ENCODE assay signal across 12 mouse cellular contexts in genomic region chr7:142537181-142537580, GRCm38 (mm10). TPM values are rescaled to one million over a fixed set of nuclear protein-coding genes. Genes with fewer than 3 reads are reported as not detected.
DNase-seq lines count a peak whose midpoint lies in the region; ATAC-seq and TF ChIP-seq lines count a peak whose summit lies in the region.
"Had no signal": no experiment of that assay in that cellular context is flagged by ENCODE, and none has a peak within 500 bp of the region (broad histone marks: within the 10 kb centered on the region; RNA-seq: fewer than 3 reads in every experiment).

No protein-coding gene starts in this region.

- H3K4me2 ChIP-seq in forebrain, embryonic 12.5 days = no peak overlapping the region
- no peak overlapping the region for H3K4me2 ChIP-seq in forebrain, embryonic 15.5 days (replicated peaks)
- H3K4me2 ChIP-seq in kidney, embryonic 16.5 days (replicated peaks; ENCODE audit: low read depth, low read length) = no peak overlapping the region
- no peak overlapping the region for H3K4me2 ChIP-seq in intestine, embryonic 16.5 days (ENCODE audit: low read depth, low read length)

- peaks cover 37% of the 10 kb centered on the region for H3K4me1 ChIP-seq in forebrain, embryonic 12.5 days
- H3K4me1 ChIP-seq in forebrain, embryonic 15.5 days = peaks cover 24% of the 10 kb centered on the region
- peaks cover 70% of the 10 kb centered on the region for H3K4me1 ChIP-seq in kidney, embryonic 16.5 days (ENCODE audit: insufficient read depth, low read length)
- no peaks in the 10 kb centered on the region for H3K4me1 ChIP-seq in kidney, adult 2 months (ENCODE audit: control insufficient read depth, insufficient read depth, low read length)
- H3K4me1 ChIP-seq in intestine, embryonic 16.5 days (ENCODE audit: control insufficient read depth, insufficient read depth, low read length) = peaks cover 63% of the 10 kb centered on the region

- H3K9me3 ChIP-seq in forebrain, embryonic 12.5 days = no peaks in the 10 kb centered on the region
- H3K9me3 ChIP-seq in forebrain, embryonic 15.5 days = no peaks in the 10 kb centered on the region
- H3K9me3 ChIP-seq in kidney, embryonic 16.5 days (ENCODE audit: low read length) = no peaks in the 10 kb centered on the region
- no peaks in the 10 kb centered on the region for H3K9me3 ChIP-seq in intestine, embryonic 16.5 days (ENCODE audit: control insufficient read depth, low read length)

- 59% methylated on average over 5 of the region's 5 CpGs for whole genome bisulfite sequencing in forebrain, embryonic 12.5 days
- 77% methylated on average over 5 of the region's 5 CpGs for WGBS in forebrain, embryonic 15.5 days
- WGBS in kidney, embryonic 16.5 days = 59% methylated on average over 5 of the region's 5 CpGs
- WGBS in kidney, adult 2 months = 79% methylated on average over 5 of the region's 5 CpGs
- WGBS in intestine, embryonic 16.5 days = 53% methylated on average over 5 of the region's 5 CpGs

- no peaks in the 10 kb centered on the region for H3K27me3 ChIP-seq in forebrain, embryonic 12.5 days
- no peaks in the 10 kb centered on the region for H3K27me3 ChIP-seq in forebrain, embryonic 15.5 days
- H3K27me3 ChIP-seq in kidney, embryonic 16.5 days (ENCODE audit: insufficient read depth, low read length) = no peaks in the 10 kb centered on the region
- H3K27me3 ChIP-seq in kidney, adult 2 months (replicated peaks; ENCODE audit: control insufficient read depth, insufficient read depth, low read length) = no peaks in the 10 kb centered on the region
- H3K27me3 ChIP-seq in intestine, embryonic 16.5 days (replicated peaks; ENCODE audit: control insufficient read depth, insufficient read depth, low read length) = no peaks in the 10 kb centered on the region

- H3K27ac ChIP-seq in forebrain, embryonic 12.5 days = peak overlapping the region; percentile 76; the same call in 1 of the 2 replicates
- H3K27ac ChIP-seq in forebrain, embryonic 15.5 days (replicated peaks) = no peak overlapping the region
- H3K27ac ChIP-seq in kidney, embryonic 16.5 days (ENCODE audit: low read length) = peak overlapping the region; percentile 66
- H3K27ac ChIP-seq in kidney, adult 2 months (ENCODE audit: insufficient read depth, low read depth, low read length) = no peak overlapping the region
- H3K27ac ChIP-seq in intestine, embryonic 16.5 days (ENCODE audit: low read length) = peak overlapping the region; percentile 43
- H3K27ac ChIP-seq: gastrocnemius, adult 2 months; left cerebral cortex, adult 2 months had no signal

- peaks cover 10% of the 10 kb centered on the region for H3K36me3 ChIP-seq in forebrain, embryonic 12.5 days (replicated peaks)
- peaks cover 5% of the 10 kb centered on the region; the same call in 1 of the 2 replicates for H3K36me3 ChIP-seq in forebrain, embryonic 15.5 days
- peaks cover 4% of the 10 kb centered on the region; the same call in 1 of the 2 replicates for H3K36me3 ChIP-seq in kidney, embryonic 16.5 days (ENCODE audit: insufficient read depth, low read length)
- H3K36me3 ChIP-seq in kidney, adult 2 months (ENCODE audit: control insufficient read depth, insufficient read depth, low read length) = no peaks in the 10 kb centered on the region
- H3K36me3 ChIP-seq in intestine, embryonic 16.5 days (ENCODE audit: control insufficient read depth, insufficient read depth, low read length) = no peaks in the 10 kb centered on the region

- no peak for TF ChIP-seq CTCF in kidney, adult 2 months (conservative IDR thresholded peaks at IDR 0.05; ENCODE audit: insufficient read depth, insufficient read length, low read depth, low read length)

- DNase-seq in kidney, adult 2 months = no peak
- DNase-seq in neural tube, embryonic 10.5 days (ENCODE audit: extremely low spot score, low spot score) = peak; percentile 26
- no peak for DNase-seq in B cell, adult 2 months
- DNase-seq in adrenal gland, adult 8-10 months = no peak

- TF ChIP-seq POLR2A in kidney, adult 2 months (IDR thresholded peaks at IDR 0.05; ENCODE audit: low read depth, low read length) = no peak

- no peak for ATAC-seq in forebrain, embryonic 12.5 days (ENCODE audit: low FRiP score)
- ATAC-seq in forebrain, embryonic 15.5 days (replicated peaks) = no peak
- ATAC-seq in kidney, embryonic 16.5 days (ENCODE audit: low FRiP score, low TSS enrichment) = no peak
- no peak for ATAC-seq in intestine, embryonic 16.5 days

- H3K4me3 ChIP-seq in forebrain, embryonic 12.5 days (replicated peaks) = no peak overlapping the region
- no peak overlapping the region for H3K4me3 ChIP-seq in forebrain, embryonic 15.5 days
- H3K4me3 ChIP-seq in kidney, embryonic 16.5 days (ENCODE audit: low read length) = no peak overlapping the region
- no peak overlapping the region for H3K4me3 ChIP-seq in kidney, adult 2 months (ENCODE audit: insufficient read depth, low read depth, low read length)
- no peak overlapping the region for H3K4me3 ChIP-seq in intestine, embryonic 16.5 days (ENCODE audit: low read length)
- H3K4me3 ChIP-seq: erythroblast, embryonic 14.5 days; gastrocnemius, adult 2 months; left cerebral cortex, adult 2 months had no signal

- no peak overlapping the region for H3K9ac ChIP-seq in forebrain, embryonic 12.5 days
- no peak overlapping the region for H3K9ac ChIP-seq in forebrain, embryonic 15.5 days (replicated peaks)
- no peak overlapping the region for H3K9ac ChIP-seq in kidney, embryonic 16.5 days (replicated peaks; ENCODE audit: low read length)
- 0 out of 2 replicates have a peak overlapping the region, but pooled peaks have one; percentile 36 for H3K9ac ChIP-seq in intestine, embryonic 16.5 days (ENCODE audit: low read depth, low read length)

RNA-seq across cellular contexts. Expression of gene Mrpl23, which starts 4.7 kb away (rescaled TPM):
- polyA plus RNA-seq in forebrain, embryonic 12.5 days (2016; fragmentation: Nextera tagmentation; extraction: Ambion mirVana) = 10.8 and 15.9 TPM in 2 replicates
- polyA plus RNA-seq in forebrain, embryonic 15.5 days (2015; fragmentation: Nextera tagmentation; extraction: Ambion mirVana) = 20.1 and 22.4 TPM in 2 replicates
- polyA plus RNA-seq in kidney, embryonic 16.5 days (2015; fragmentation: Nextera tagmentation; extraction: Ambion mirVana) = 24.4 and 24.6 TPM in 2 replicates
- polyA plus RNA-seq in kidney, adult 2 months (2012; rRNA removed) = 10.3 and 11.0 TPM in 2 replicates
- 50.3 and 58.1 TPM in 2 replicates for polyA plus RNA-seq in intestine, embryonic 16.5 days (2015; fragmentation: Nextera tagmentation; extraction: Ambion mirVana)
- 10 to 100 TPM in 1 of 4 experiments, 1 to 10 TPM in 3; 2.2 to 13.7 (median 4.8) TPM for total RNA-seq in adrenal gland, adult 8-10 months (2022)

RNA-seq across cellular contexts. Expression of gene Tnnt3, which starts 38.5 kb away (rescaled TPM):
- polyA plus RNA-seq in forebrain, embryonic 12.5 days (2016; fragmentation: Nextera tagmentation; extraction: Ambion mirVana) = 0.78 TPM in 1 of 2 replicates, not detected in the other
- 0.98 TPM in 1 of 2 replicates, not detected in the other for polyA plus RNA-seq in forebrain, embryonic 15.5 days (2015; fragmentation: Nextera tagmentation; extraction: Ambion mirVana)
- polyA plus RNA-seq in kidney, embryonic 16.5 days (2015; fragmentation: Nextera tagmentation; extraction: Ambion mirVana) = 14.2 and 17.2 TPM in 2 replicates
- polyA plus RNA-seq in kidney, adult 2 months (2012; rRNA removed) = 48.3 TPM in 1 of 2 replicates, not detected in the other
- 2.1 and 3.2 TPM in 2 replicates for polyA plus RNA-seq in intestine, embryonic 16.5 days (2015; fragmentation: Nextera tagmentation; extraction: Ambion mirVana)
- total RNA-seq in adrenal gland, adult 8-10 months (2022) = 1 to 10 TPM in 3 of 4 experiments, not detected in 1; 1.1 to 1.5 (median 1.3) TPM
- total RNA-seq: left cerebral cortex, adult 2 months; MEL had no signal
- polyA plus RNA-seq: erythroblast, embryonic 14.5 days had no signal

Comparison
In these comparisons a context has a peak if more than half of its experiments do, and no peak if none do; other contexts are left out.
1. H3K27ac ChIP-seq: peak in forebrain, embryonic 12.5 days (single experiment), kidney, embryonic 16.5 days (single experiment) and intestine, embryonic 16.5 days (single experiment); none in forebrain, embryonic 15.5 days (single experiment) and kidney, adult 2 months (single experiment).